Mouse (Mus musculus): ENCODE results near the gene Myrfl.

DNA sequence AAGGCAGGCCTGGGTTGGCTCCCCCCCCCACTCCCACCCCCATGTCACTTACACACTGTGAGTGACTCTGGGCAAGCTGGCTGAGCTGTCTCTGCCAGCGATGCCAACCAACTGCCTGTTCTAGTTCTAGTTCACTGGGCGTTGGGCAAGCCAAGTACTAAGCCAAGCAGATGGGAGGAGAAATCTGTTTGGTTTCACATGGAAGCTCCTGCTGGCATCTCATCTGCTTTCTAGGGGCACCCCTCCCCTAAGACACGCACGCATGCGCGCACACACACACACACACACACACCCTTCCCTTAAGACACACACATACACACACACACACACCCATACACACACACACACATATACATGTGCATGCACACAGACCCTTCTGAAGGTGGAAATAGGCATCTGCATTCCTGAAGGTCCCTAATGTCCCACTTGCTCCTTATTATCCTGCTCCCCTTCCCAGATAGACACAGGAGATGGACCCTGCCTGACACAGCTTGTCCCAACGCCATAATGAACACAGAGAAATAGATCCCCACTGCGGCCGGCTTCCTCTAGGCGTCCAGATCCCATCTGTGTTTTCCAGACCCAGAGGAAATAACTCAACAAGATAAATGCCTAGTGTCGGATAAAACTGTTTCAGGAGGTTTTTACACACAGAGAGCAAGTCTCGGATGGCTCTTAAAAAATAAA is 25.2 kb downstream of the Myrfl start:
- TF ChIP-seq CTCF (IDR thresholded peaks at IDR 0.05; ENCODE audit: extremely low read depth, insufficient read length, insufficient replicate concordance, low read depth, low read length) (no peak), POLR2A (IDR thresholded peaks at IDR 0.05; ENCODE audit: low read depth, low read length) (no peak)

Measured in small intestine, adult 2 months (tissue).